Mouse (Mus musculus): Measurements from ENCODE around the gene Khdc4. TPM values are rescaled to one million over a fixed set of nuclear protein-coding genes. Genes with fewer than 3 reads are reported as not detected.
"Not testable (repeated sequence)": the region's sequence is repeated elsewhere in the genome, so short reads cannot be mapped to it uniquely, and the experiment has no call there.

Gene Khdc4
- total RNA-seq, 2 experiments from 2014 or later: 55.1 to 55.5 TPM

DNA sequence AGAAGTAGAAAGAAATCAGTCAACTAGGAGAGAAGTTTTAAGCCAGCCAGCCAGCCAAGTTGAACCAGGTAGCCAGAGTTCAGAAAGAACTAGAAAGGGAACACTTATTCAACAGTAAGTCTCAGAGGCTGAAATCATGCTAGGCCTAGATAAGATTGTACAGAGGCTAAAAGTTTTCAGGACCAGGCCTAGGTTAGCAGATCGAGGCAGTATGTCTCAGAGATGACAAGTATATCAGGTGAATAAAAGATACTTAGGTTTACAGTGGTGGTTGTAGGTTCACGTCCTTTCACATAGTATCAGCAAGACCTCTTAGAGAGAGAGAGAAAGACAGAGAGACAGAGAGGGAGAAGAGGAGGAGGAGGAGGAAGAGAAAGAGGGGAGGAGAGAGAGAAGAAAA lies 1.8 kb upstream of the Khdc4 start:
- no peak overlapping the region for H3K4me3 ChIP-seq
- TF ChIP-seq CTCF (conservative IDR thresholded peaks at IDR 0.05): no peak
- H3K27ac ChIP-seq: no peak overlapping the region
- DNase-seq (ENCODE audit: low spot score in 2 of 2): no peak

DNA sequence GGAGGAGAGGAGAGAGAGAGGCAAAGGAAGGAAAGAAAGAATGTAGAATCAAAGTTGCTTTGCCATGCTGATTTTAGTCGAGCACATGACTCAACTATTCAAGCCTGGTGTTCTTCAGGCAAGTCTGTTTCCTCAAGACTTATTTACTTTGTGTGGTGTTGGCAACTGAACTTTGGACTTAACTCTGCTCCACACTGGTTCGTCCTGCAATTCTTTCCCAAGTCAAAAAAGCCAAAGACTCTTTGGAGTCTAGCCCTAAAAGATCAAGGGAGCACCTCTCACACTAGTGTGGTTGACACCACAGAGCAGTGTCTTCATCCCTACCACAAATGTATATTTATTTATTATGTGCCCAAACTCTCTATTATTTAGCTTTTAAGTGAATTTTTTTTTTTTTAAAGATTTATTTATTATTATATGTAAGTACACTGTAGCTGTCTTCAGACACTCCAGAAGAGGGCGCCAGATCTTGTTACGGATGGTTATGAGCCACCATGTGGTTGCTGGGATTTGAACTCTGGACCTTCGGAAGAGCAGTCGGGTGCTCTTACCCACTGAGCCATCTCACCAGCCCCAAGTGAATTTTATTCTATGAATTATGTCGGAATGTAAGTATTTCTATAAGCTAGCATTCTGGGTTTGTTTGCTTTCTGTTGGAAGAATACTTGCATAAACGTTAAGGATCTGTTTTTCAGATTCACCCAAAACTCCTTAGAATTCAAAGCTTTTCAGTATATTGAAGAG lies 1.2 kb upstream of the Khdc4 start:
- DNase-seq (ENCODE audit: low spot score in 2 of 2): no peak
- TF ChIP-seq CTCF (conservative IDR thresholded peaks at IDR 0.05): peak; percentile 56
- H3K4me3 ChIP-seq: peak overlapping the region; percentile 70
- peak overlapping the region; percentile 91 for H3K27ac ChIP-seq

- peak; percentile 16 to 51 for DNase-seq (ENCODE audit: low spot score in 2 of 2)
Observed at GRCm38 (mm10) chr3:88685958-88686451, 402 bp downstream of the Khdc4 start.

GRCm38 (mm10) chr3:88686734-88687611 lies 1.4 kb downstream of the Khdc4 start:
- TF ChIP-seq CTCF (conservative IDR thresholded peaks at IDR 0.05): no peak
- DNase-seq (ENCODE audit: low spot score in 2 of 2): no peak
- H3K27ac ChIP-seq: peak overlapping the region; percentile 91; the same call in 1 of the 2 replicates
- H3K4me3 ChIP-seq: peak overlapping the region; percentile 70

More at GRCm38 (mm10) chr3:88685958-88686451, 402 bp downstream of the Khdc4 start:
- H3K27ac ChIP-seq: peak overlapping the region; percentile 91
- H3K4me3 ChIP-seq: peak overlapping the region; percentile 70
- peak; percentile 50 for TF ChIP-seq CTCF (conservative IDR thresholded peaks at IDR 0.05)

DNA sequence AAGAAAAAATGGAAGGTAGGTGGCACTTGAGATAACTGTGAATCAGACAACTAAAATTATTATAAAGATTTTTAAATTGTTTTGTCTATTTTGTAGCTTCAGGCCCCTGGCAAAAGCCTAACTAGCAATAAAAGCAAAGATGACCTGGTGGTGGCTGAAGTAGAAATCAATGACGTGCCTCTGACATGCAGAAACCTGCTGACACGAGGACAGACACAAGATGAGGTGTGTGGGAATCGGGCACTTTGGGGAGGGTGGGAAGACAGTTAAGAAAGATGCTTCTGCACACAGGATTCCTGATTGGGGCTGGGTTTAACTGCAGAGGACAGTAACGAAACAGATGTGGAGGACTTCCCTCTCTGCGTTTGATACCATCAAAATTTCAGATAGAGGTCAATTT lies 3.5 kb downstream of the Khdc4 start:
- Histone ChIP-seq H3K27ac (no peak overlapping the region), H3K4me3 (no peak overlapping the region)
- TF ChIP-seq CTCF (conservative IDR thresholded peaks at IDR 0.05): no peak
- no peak for DNase-seq (ENCODE audit: low spot score in 2 of 2)

DNA sequence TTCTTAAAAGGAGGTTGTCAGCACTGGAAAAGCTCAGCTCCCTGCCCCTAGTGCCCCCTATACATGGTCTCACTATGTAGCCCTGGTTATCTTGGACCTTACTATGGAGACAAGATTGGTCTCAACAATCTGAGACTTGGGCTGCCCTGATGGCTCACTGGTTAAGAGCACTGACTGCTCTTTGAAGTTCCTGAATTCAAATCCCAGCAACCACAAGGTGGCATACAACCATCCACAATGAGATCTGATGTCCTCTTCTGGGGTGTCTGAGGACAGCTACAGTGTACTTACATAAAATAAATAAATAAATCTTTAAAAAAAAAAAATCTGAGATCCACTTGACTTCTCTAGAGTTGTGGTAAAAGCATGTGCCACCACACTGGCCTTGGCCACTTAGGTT lies 9.9 kb downstream of the Khdc4 start:
- no peak overlapping the region for H3K27ac ChIP-seq
- H3K4me3 ChIP-seq: no peak overlapping the region
- TF ChIP-seq CTCF (conservative IDR thresholded peaks at IDR 0.05): peak; percentile 51
- DNase-seq (ENCODE audit: low spot score in 2 of 2): no peak

GRCm38 (mm10) chr3:88698051-88698450 lies 12.4 kb downstream of the Khdc4 start:
- H3K4me3 ChIP-seq: no peak overlapping the region
- no peak for TF ChIP-seq CTCF (conservative IDR thresholded peaks at IDR 0.05)
- no peak for DNase-seq (ENCODE audit: low spot score in 2 of 2)
- H3K27ac ChIP-seq: no peak overlapping the region

DNA sequence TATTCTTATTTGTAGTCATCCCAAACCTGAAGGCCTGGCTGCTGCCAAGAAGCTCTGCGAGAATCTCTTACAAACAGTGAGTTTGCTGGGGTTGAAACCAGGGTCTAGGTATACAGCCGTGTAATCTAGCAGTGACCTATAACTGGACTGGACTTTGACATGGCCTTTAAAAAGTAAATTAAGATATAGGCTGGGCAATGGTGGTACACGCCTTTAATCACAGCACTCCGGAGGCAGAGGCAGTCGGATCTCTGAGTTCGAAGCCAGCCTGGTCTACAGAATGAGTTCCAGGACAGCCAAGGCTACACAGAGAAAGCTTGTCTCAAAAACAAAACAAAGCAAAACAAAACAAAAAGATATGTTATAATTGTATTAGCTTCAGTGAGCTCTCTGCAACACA lies 13.2 kb downstream of the Khdc4 start:
- no peak for DNase-seq (ENCODE audit: low spot score in 2 of 2)
- TF ChIP-seq CTCF (conservative IDR thresholded peaks at IDR 0.05): no peak
- H3K4me3 ChIP-seq: no peak overlapping the region
- no peak overlapping the region for H3K27ac ChIP-seq

GRCm38 (mm10) chr3:88700247-88700646 lies 14.6 kb downstream of the Khdc4 start:
- TF ChIP-seq CTCF (conservative IDR thresholded peaks at IDR 0.05): no peak
- DNase-seq (ENCODE audit: low spot score in 2 of 2): no peak
- H3K27ac ChIP-seq: no peak overlapping the region
- no peak overlapping the region for H3K4me3 ChIP-seq

DNA sequence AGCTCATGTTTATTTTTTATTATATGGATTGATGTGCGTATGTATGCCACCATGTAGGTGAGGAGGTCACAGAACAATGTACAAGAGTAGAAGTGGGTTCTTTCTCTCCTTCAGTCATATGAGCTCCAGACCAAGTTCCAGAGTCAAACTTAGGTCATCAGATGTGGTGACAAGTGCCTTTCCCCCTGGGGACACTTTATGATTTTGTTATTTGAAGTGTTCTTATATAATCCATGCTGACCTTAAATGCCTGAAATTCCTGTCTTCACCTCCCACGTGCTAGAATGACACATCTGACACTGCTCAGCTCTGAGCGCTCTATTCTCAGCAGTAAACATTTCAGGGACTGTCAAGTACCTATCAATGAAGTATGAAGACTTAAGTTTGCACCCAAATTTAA lies 15.6 kb downstream of the Khdc4 start:
- DNase-seq (ENCODE audit: low spot score in 2 of 2): no peak
- no peak overlapping the region; the same call in 1 of the 2 replicates for H3K27ac ChIP-seq
- no peak overlapping the region for H3K4me3 ChIP-seq
- TF ChIP-seq CTCF (conservative IDR thresholded peaks at IDR 0.05): no peak

- DNase-seq (ENCODE audit: low spot score in 2 of 2): no peak
- Histone ChIP-seq H3K4me3 (no peak overlapping the region), H3K27ac (no peak overlapping the region)
- no peak for TF ChIP-seq CTCF (conservative IDR thresholded peaks at IDR 0.05)
Observed at GRCm38 (mm10) chr3:88713709-88714108, 28.1 kb downstream of the Khdc4 start.

GRCm38 (mm10) chr3:88714725-88715124 lies 29.1 kb downstream of the Khdc4 start:
- Histone ChIP-seq H3K27ac (no peak overlapping the region), H3K4me3 (no peak overlapping the region)
- TF ChIP-seq CTCF (conservative IDR thresholded peaks at IDR 0.05): no peak
- no peak for DNase-seq (ENCODE audit: low spot score in 2 of 2)

GRCm38 (mm10) chr3:88715716-88716115 lies 30.1 kb downstream of the Khdc4 start:
- H3K27ac ChIP-seq; H3K4me3 ChIP-seq; DNase-seq (ENCODE audit: low spot score in 2 of 2): not testable (repeated sequence)

Measured in layer of hippocampus, adult 2 months (tissue).